Mouse (Mus musculus) cerebellum, postnatal 4 days (tissue): ENCODE results near the gene Tpmt.

Source experiments
- DNase-seq, 2 experiments: peaks; one replicate each; pipeline ENCODE4 v3.0.0; 2022; ENCODE audit warnings: low spot score in 2 of 2, mixed read lengths in 1 of 2

The Tpmt gene

GRCm38 (mm10) chr13:47044617-47044947, at the start of gene Tpmt:
Tpmt (minus strand) TSS chr13:47044737.
- DNase-seq = peak in 1 of 2 experiments; percentile 18

- DNase-seq = no peak
Observed at GRCm38 (mm10) chr13:47093791-47094190, 49.3 kb upstream of the Tpmt start.

GRCm38 (mm10) chr13:47089271-47089670, 44.7 kb upstream of the Tpmt start:
- no peak for DNase-seq

GRCm38 (mm10) chr13:47088433-47088832, 43.9 kb upstream of the Tpmt start:
- DNase-seq = no peak

GRCm38 (mm10) chr13:47080905-47081505, 36.5 kb upstream of the Tpmt start:
- DNase-seq = no peak

GRCm38 (mm10) chr13:47078799-47079198, 34.3 kb upstream of the Tpmt start:
- no peak for DNase-seq

- DNase-seq = no peak
Observed at GRCm38 (mm10) chr13:47077367-47077766, 32.8 kb upstream of the Tpmt start.

GRCm38 (mm10) chr13:47076156-47076555, 31.6 kb upstream of the Tpmt start:
- DNase-seq = no peak

GRCm38 (mm10) chr13:47072484-47072883, 27.9 kb upstream of the Tpmt start:
- no peak for DNase-seq

GRCm38 (mm10) chr13:47071871-47072270, 27.3 kb upstream of the Tpmt start:
- DNase-seq = no peak

GRCm38 (mm10) chr13:47070329-47071080, 26.0 kb upstream of the Tpmt start:
- DNase-seq = no peak

GRCm38 (mm10) chr13:47067001-47067400, 22.5 kb upstream of the Tpmt start:
- DNase-seq = no peak

- DNase-seq = no peak
Observed at GRCm38 (mm10) chr13:47066516-47066915, 22.0 kb upstream of the Tpmt start.

- no peak for DNase-seq
Observed at GRCm38 (mm10) chr13:47063985-47064760, 19.6 kb upstream of the Tpmt start.

- DNase-seq = no peak
Observed at GRCm38 (mm10) chr13:47062756-47063155, 18.2 kb upstream of the Tpmt start.

- no peak for DNase-seq
Observed at GRCm38 (mm10) chr13:47056781-47057180, 12.2 kb upstream of the Tpmt start.

GRCm38 (mm10) chr13:47056126-47056525, 11.6 kb upstream of the Tpmt start:
- no peak for DNase-seq

- DNase-seq = no peak
Observed at GRCm38 (mm10) chr13:47053971-47054370, 9.4 kb upstream of the Tpmt start.

GRCm38 (mm10) chr13:47050009-47050408, 5.5 kb upstream of the Tpmt start:
- DNase-seq = no peak

GRCm38 (mm10) chr13:47047996-47048395, 3.5 kb upstream of the Tpmt start:
- no peak for DNase-seq

- peak; percentile 21 to 34 for DNase-seq
Observed at GRCm38 (mm10) chr13:47043833-47044616, 512 bp downstream of the Tpmt start.
